Mouse (Mus musculus) embryonic fibroblast, embryonic 13.5 days (primary cell): Measurements from ENCODE around the gene Hnrnpa1. TPM values are rescaled to one million over a fixed set of nuclear protein-coding genes. Genes with fewer than 3 reads are reported as not detected.
"Not testable (repeated sequence)": the region's sequence is repeated elsewhere in the genome, so short reads cannot be mapped to it uniquely, and the experiment has no call there.

Experiments used
- H3K27ac ChIP-seq: 2 replicates; pipeline ENCODE4 v1.5.1; 2012; ENCODE audit warnings: low read length, control low read depth, inconsistent platforms; ENCODE audit not compliant: insufficient read depth
- H3K4me1 ChIP-seq: 2 replicates; pipeline ENCODE4 v1.6.1; 2011; ENCODE audit warnings: low read length; ENCODE audit not compliant: control insufficient read depth, insufficient read depth
- H3K4me3 ChIP-seq: 2 replicates; pipeline ENCODE4 v1.5.1; 2011; ENCODE audit warnings: mild to moderate bottlenecking, control low read depth, low read length; ENCODE audit not compliant: insufficient read depth
- CTCF ChIP-seq: IDR thresholded peaks from 2 replicates; pipeline ENCODE4 v1.5.1; 2011; ENCODE audit warnings: mild to moderate bottlenecking, control low read depth, low read length, moderate library complexity, borderline replicate concordance; ENCODE audit not compliant: insufficient read depth
- POLR2A ChIP-seq: IDR thresholded peaks from 2 replicates; pipeline ENCODE4 v1.6.1; 2011; ENCODE audit warnings: low read depth, mild to moderate bottlenecking, control low read depth, low read length, moderate library complexity
- polyA plus RNA-seq: library from polyadenylated mRNA; stranded (reverse); fragments of >200 nt; gene quantifications from 2 replicates; pipeline ENCODE4 v1.2.4, GENCODE M21; 2011; ENCODE audit warnings: low read depth; ENCODE audit not compliant: missing spikeins, insufficient read length

The Hnrnpa1 gene
- polyA plus RNA-seq, 1 experiment = 719 TPM

DNA sequence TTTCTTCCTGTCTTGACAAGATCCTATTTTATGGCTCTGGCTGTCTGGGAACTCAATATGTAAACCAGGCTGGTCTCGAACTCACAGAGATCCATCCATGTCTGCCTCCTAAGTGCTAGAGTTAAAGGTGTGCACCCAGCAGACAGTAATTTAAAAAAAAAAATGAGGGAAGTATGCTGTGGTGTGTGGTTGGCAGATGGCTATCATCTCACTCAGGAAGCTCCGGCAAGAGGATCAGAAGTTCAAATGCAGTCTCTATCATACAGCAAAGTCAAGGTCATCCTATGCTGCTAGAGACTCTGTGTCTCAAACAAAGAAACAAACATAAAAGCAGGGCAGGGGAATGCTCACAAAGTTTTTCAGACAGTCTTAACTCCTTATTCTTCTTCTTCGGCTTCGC is 28.7 kb downstream of the Hnrnpa1 start:
- TF ChIP-seq POLR2A (no peak), CTCF (no peak)
- Histone ChIP-seq H3K27ac (no peak overlapping the region), H3K4me1 (no peaks in the 10 kb centered on the region), H3K4me3 (no peak overlapping the region)

DNA sequence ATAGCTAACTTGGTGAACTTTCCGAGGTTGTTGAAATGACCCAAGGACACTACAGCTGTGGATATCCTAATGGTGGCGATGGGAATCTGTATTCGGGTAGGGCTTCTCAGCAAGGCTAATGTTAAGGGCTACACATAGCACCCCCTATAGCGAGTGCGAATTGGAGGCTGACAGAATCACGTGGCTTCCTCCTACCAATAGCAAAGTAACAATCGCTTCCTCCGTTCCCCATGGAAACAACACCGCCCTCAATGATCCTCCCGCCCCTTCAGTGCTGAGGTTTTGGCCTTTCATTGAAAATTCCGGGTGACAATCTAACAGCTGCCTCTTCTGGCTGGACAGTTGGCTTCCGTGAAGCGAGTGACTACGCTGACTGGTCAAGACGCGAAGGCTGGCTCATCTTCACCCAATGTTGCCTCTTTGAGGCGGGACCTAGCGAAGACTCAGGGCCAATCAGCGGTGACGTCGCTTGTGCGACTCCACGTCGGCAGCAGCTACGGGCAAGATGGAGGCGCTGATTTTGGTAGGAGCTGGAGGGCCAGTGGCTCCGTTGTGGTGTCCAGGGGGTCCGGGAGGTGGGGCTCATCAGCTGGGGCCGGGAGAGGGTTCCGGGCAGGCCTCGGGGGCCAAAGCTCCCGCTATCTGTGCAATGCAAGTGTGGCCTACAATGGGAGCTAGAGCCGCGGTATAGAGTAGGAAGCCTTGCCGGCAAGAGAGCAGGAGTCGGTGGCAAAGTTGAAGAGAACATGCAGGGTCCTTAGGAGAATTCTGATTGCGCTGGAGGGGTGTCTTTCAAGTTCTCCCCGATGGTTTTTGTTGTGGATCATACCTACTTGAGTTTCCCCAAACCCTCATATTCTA is 32.4 kb downstream of the Hnrnpa1 start, which contains the start of gene Copz1:
Gene Copz1, plus strand, starts transcription at position 296 of the 861 bp plus-strand sequence.
- Histone ChIP-seq H3K4me3 (peak within 1 kb of the TSS; percentile 85), H3K27ac (no peak within 1 kb of the TSS), H3K4me1 (peaks cover 3% of the 10 kb centered on the region; the same call in 1 of the 2 replicates)
- TF ChIP-seq CTCF = no peak
- peak; percentile 90 for TF ChIP-seq POLR2A

DNA sequence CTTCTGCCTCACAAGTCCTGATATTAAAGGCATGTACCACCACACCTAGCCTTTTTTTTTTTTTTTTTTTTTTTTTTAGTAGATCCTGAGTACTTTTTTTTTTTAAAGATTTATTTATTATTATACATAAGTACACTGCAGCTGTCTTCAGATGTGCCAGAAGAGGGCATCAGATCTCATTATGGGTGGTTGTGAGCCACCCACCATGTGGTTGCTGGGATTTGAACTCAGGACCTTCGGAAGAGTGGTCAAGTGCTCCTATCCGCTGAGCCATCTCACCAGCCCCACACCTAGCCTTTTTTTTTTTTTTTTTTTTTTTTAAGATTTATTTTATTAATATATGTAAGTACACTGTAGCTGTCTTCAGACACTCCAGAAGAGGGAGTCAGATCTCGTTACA is 35.7 kb downstream of the Hnrnpa1 start:
- not testable (repeated sequence) for H3K4me1 ChIP-seq, H3K4me3 ChIP-seq, H3K27ac ChIP-seq

DNA sequence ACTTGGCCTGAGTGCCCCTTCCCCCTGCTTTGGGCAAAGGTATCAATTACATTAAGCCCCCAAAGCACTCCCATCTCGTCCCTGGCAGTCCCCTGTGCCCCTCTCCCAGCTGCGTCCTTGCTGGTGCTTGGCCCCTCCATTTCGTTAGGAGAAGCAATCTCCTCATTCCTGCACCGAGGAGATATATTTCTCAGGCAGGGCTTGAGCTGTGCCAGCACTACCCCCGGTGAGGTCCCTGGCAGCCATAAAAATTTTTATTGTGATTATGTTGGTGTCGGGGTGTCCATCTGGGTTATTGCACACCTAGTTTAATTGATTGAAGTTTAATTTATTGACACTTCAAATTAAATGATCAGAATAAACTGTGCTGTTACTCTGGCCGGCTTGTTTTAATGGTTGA is 37.7 kb downstream of the Hnrnpa1 start:
- H3K4me1 ChIP-seq = peaks cover 3% of the 10 kb centered on the region; the same call in 1 of the 2 replicates
- no peak overlapping the region for H3K4me3 ChIP-seq
- no peak overlapping the region for H3K27ac ChIP-seq
- no peak for TF ChIP-seq CTCF
- TF ChIP-seq POLR2A = no peak

DNA sequence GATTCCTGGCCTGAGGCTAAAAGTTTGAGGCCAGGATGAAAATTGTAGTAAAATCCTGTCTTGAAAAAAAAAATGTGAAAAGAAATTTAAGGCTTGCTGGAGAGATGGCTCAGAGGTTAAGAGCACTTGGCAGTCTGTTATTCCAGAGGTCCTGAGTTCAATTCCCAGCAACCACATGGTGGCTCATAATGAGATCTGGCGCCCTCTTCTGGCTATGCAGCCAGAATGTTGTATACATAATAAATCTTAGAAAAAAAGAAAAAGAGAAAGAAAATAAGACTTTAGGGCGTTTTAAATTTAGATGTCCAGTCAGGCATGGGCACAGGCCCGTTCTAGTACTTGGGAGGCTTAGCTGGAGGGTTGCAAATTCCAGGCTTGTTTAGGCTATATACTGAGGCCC is 39.5 kb downstream of the Hnrnpa1 start:
- no peak overlapping the region for H3K27ac ChIP-seq
- H3K4me3 ChIP-seq = no peak overlapping the region
- TF ChIP-seq POLR2A = no peak
- no peak for TF ChIP-seq CTCF
- peaks cover under 1% of the 10 kb centered on the region; the same call in 1 of the 2 replicates for H3K4me1 ChIP-seq

DNA sequence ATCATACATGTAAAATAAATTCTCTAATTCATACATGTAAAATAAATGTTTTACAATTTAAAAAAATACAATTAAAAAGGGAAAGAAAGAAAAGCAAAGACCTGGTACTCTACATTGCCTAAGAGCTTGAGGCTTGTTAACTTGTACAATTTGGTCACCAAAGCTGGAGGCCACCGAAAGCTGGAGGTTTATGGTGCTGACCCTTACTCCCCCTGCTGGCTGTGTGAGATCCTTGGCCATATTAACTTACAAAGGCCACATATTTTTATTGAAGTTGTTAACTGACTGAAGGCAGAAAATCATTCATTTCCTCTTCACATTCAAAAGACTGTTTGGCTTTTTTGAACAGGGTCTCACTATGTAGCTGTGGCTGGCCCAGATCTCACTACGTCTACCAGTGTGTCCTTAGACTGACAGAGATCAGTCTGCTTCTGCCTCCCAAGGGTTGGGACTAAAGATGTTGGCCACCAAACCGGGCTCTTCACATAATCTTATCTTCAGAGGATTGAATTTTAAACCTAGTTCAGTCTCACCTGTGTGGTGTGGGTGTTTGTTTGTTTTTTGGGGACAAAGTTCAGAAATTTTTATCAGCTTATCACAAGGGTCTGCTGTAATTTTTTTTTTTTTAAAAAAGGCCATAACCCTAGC is 40.7 kb downstream of the Hnrnpa1 start:
- no peak overlapping the region for H3K4me3 ChIP-seq
- TF ChIP-seq POLR2A = no peak
- peak; percentile 36; the same call in 1 of the 2 replicates for TF ChIP-seq CTCF

DNA sequence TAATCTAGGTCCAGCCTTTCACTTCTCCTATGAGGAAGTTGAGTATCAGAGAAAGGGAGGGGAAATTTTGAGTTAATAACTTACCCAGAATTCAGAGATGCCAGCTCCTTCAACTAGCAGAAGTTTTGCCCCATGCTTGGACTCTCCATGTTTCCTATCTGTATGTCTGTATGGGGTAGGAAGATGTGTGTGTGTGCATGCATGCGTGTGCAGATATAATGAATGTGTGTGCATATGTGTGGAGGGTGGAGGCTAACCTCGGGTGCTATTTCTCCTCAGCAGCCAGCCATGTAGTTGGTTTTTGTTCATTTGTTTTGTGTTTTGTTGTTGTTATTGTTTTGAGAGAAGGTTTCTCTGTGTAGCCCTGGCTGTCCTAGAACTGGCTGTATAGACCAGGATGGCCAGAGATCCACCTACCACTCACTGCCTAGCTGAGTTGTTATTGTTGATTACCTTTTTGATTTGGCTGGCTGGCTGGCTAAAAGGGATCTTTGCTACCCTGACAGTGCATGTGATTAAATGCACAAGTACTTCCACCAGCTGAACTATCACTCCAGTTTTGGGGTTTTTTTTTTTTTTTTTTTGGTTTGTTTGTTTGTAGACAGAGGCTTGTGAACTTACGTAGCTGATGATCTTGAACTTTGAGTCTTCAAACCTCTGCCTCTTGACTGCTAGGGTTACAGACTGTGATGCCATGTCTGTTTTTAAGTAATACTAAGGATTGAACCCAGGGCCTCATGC is 41.4 kb downstream of the Hnrnpa1 start:
- Histone ChIP-seq H3K4me3 (no peak overlapping the region), H3K27ac (no peak overlapping the region), H3K4me1 (peaks cover 11% of the 10 kb centered on the region; the same call in 1 of the 2 replicates)
- TF ChIP-seq CTCF = no peak
- no peak for TF ChIP-seq POLR2A

More for the DNA sequence above, 40.7 kb downstream of the Hnrnpa1 start:
- H3K4me1 ChIP-seq = peaks cover 8% of the 10 kb centered on the region; the same call in 1 of the 2 replicates
- H3K27ac ChIP-seq = no peak overlapping the region

DNA sequence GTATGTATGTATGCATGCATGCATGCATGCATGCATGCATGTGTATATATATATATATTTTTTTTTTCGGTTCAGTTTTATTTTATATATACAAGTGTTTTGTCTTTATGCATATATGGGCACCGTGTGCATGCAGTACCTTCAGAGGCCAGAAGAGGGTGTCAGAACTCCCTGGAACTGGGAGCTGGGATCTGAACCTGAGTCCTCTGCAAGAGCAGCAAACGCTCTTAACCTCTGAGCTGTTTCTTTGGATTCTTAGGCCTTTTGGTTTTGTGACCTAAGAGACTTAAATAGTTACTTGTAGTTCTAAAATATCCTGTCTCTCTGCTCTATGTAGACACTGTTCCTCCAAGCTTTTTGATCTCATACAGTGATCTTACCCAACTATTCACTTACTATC is 43.8 kb downstream of the Hnrnpa1 start:
- no peak overlapping the region for H3K27ac ChIP-seq
- TF ChIP-seq POLR2A (no peak), CTCF (0 out of 2 replicates have a peak, but pooled peaks have one; percentile 30)
- H3K4me3 ChIP-seq = no peak overlapping the region
- peaks cover 11% of the 10 kb centered on the region; the same call in 1 of the 2 replicates for H3K4me1 ChIP-seq

DNA sequence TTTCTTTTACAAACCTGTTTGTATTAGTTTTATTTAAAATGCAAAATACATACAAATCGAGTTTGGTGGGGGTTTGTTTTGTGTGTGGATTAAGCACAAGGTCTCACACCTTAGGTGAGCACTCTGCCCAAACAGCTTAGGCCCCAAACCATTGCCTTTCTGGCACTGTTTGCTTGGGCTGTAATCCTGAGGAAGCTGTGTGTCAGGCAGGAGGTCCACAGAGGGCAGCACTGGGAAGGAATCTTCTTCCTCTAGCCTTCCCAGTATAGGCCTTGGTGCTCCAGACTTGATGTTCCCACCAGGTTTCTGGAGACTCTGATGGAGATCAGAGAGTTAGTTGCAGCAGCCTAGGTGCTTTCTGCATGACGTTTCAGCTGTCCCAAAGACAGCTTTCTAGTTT is 44.4 kb downstream of the Hnrnpa1 start:
- Histone ChIP-seq H3K4me1 (peaks cover 11% of the 10 kb centered on the region; the same call in 1 of the 2 replicates), H3K4me3 (no peak overlapping the region), H3K27ac (no peak overlapping the region; the same call in 1 of the 2 replicates)
- no peak for TF ChIP-seq POLR2A
- TF ChIP-seq CTCF = peak; percentile 4; the same call in 1 of the 2 replicates
